Mouse (Mus musculus) heart, postnatal 0 days (tissue): ENCODE results near the gene Kidins220. TPM values are rescaled to one million over a fixed set of nuclear protein-coding genes. Genes with fewer than 3 reads are reported as not detected.

Experiments used
- ATAC-seq: fragments of 200-750 bp; cut with Nextera tagmentation; 2 replicates; pipeline ENCODE4 v1.8.0; 2017; ENCODE audit warnings: low read depth, moderate number of reproducible peaks, moderate library complexity; ENCODE audit not compliant: insufficient read depth
- DNase-seq: peaks from one replicate; pipeline ENCODE4 v3.0.0-alpha.2; 2016; ENCODE audit warnings: low spot score
- H3K27ac ChIP-seq: fragments of 300-500 bp; sonication (generic); 2 replicates; pipeline ENCODE4 v1.5.1; 2014; ENCODE audit warnings: low read depth, mild to moderate bottlenecking
- H3K27me3 ChIP-seq: fragments of 300-500 bp; sonication (generic); 2 replicates; pipeline ENCODE4 v1.6.1; 2014; ENCODE audit warnings: low read length, mixed read lengths; ENCODE audit not compliant: control insufficient read depth, insufficient read depth
- H3K36me3 ChIP-seq: fragments of 300-500 bp; sonication (generic); replicated peaks from 2 replicates; pipeline ENCODE4 v1.6.1; 2014; ENCODE audit warnings: low read length, mixed read lengths; ENCODE audit not compliant: control insufficient read depth, insufficient read depth
- H3K4me1 ChIP-seq: fragments of 300-500 bp; sonication (generic); 2 replicates; pipeline ENCODE4 v1.6.1; 2014; ENCODE audit warnings: antibody characterized with exemption; ENCODE audit not compliant: control insufficient read depth, insufficient read depth
- H3K4me2 ChIP-seq: fragments of 300-500 bp; sonication (generic); 2 replicates; pipeline ENCODE4 v1.6.1; 2014; ENCODE audit warnings: low read depth, mild to moderate bottlenecking, low read length, moderate library complexity
- H3K4me3 ChIP-seq: fragments of 300-500 bp; sonication (generic); 2 replicates; pipeline ENCODE4 v1.5.1; 2014; ENCODE audit warnings: low read depth, low read length
- H3K9ac ChIP-seq: fragments of 300-500 bp; sonication (generic); replicated peaks from 2 replicates; pipeline ENCODE4 v1.6.1; 2014; ENCODE audit warnings: low read depth, low read length, mixed read lengths
- H3K9me3 ChIP-seq: fragments of 300-500 bp; sonication (generic); replicated peaks from 2 replicates; pipeline ENCODE4 v1.6.1; 2016; ENCODE audit warnings: low read length; ENCODE audit not compliant: control insufficient read depth
- CTCF ChIP-seq: IDR thresholded peaks from 2 replicates; pipeline ENCODE4 v1.5.1; 2016; ENCODE audit warnings: antibody characterized with exemption, control low read depth, low read depth
- EP300 ChIP-seq: IDR thresholded peaks from 2 replicates; pipeline ENCODE4 v1.6.1; 2016; ENCODE audit warnings: antibody characterized with exemption, low read depth
- WGBS: fragments of 180-500 bp; shearing (Covaris S2); extraction: QIAGEN DNeasy Blood & Tissue Kit; methylation state at CpG from one replicate; pipeline ENCODE4 v1.1.7; 2014; 5-methylcytosine and 5-hydroxymethylcytosine counted together
- polyA plus RNA-seq: library from polyadenylated mRNA; unstranded; fragments of >200 nt; fragmentation: Nextera tagmentation; extraction: Ambion mirVana; gene quantifications from 2 replicates; pipeline ENCODE4 v1.2.1, GENCODE M21; 2015
- total RNA-seq: library from RNA; depleted of rRNA; stranded (reverse); fragments of >200 nt; gene quantifications from 2 replicates; pipeline ENCODE4 v1.2.3, GENCODE M21; 2014; ENCODE audit warnings: low replicate concordance

Kidins220 gene
- total and polyA plus RNA-seq, 2 experiments from 2014 or later, result 24.6 to 64.3 TPM

DNA sequence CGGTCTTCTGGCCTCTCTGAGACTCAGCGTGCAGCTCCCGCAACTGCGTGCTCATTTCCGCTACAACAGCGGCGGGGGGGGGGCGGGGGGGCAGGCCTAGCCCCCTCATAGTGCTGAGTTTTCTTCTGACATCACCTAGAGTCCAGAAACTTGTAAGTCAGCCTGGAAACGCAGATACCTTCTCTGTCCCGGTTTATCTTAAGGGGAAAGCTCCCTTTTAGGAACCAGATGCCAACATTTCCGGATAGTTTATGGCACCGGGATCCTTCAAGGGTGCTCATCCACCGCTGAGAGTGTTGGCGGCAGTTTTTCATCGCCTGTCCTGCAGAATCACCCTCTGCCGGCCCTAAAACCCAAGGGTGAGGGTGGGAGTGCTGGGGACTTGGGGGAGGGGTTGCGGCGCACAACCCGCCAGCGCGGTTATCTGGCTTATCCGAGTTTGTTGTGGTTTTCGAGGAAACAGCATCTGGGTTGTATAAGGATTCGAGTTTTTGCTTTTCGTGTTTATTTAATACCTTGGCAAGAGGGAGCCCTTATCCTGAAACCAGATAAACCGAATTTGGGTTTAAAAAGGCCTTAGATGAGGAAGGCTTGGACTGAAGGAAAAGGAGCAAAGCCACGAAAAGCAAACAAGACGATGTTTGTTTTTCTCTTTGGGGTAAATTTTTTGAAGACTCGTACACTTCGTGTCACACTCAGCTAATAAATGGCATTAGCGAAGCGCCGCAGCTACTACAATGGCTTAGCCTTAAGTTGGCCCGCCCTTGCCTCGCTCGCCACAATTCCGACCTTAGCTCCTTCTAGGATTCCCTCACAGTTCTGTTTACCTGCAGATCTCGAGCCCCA lies 125.1 kb downstream of the Kidins220 start:
- Histone ChIP-seq H3K9me3 (no peaks in the 10 kb centered on the region), H3K4me1 (peaks cover 26% of the 10 kb centered on the region), H3K4me2 (peak overlapping the region; percentile 76), H3K9ac (peak overlapping the region; percentile 56), H3K27ac (peak overlapping the region; percentile 95), H3K36me3 (no peaks in the 10 kb centered on the region), H3K4me3 (peak overlapping the region; percentile 53), H3K27me3 (no peaks in the 10 kb centered on the region)
- DNase-seq (peak; percentile 61), ATAC-seq (no peak)
- TF ChIP-seq CTCF (no peak), EP300 (no peak)
- under 1% methylated on average over 37 of the region's 38 CpGs for WGBS

DNA sequence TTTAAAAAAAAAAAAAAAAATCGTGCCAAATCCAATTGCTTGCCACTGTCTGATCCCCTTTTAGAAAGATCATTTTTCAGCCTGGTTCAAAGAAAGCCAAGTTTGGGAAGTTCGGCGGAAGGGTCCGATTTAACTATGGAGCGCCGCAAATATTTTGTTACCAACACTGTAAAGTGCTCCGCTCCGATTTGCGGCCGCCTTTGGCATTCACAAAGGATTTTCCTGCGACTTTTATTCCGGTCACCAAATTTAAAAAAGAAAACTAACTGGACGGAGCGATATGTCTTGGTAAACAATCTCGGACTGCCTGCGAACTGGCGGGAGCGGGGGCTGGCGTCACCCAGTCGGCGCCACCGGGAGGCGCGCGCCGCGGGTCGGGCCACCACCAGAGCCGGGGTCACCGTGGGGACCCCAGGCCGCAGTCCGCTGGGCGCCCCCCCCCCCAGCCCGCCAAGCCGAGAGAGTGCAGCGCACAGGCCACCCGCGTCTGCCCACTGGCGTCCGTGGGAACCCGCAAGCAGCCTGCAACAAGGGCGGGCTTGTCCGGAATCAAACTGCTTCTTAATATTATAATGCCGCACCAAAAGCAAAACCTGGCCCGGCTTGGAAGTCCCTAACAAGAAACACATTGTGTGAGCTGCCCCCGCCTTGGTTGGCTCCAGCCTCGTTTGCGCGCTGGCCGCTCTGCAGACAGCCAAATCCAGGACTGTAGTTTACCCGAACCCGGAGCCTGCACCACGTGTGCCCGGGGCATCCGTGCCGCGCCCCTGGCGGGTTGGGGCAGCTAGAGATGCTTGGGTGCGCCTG lies 125.9 kb downstream of the Kidins220 start:
- no peaks in the 10 kb centered on the region for H3K9me3 ChIP-seq
- TF ChIP-seq CTCF, result no peak
- no peak for TF ChIP-seq EP300
- H3K9ac ChIP-seq, result peak overlapping the region; percentile 56
- H3K4me2 ChIP-seq, result peak overlapping the region; percentile 76
- H3K27ac ChIP-seq, result peak overlapping the region; percentile 95
- H3K36me3 ChIP-seq, result no peaks in the 10 kb centered on the region
- ATAC-seq (no peak), DNase-seq (peak; percentile 39)
- H3K4me3 ChIP-seq, result peak overlapping the region; percentile 53
- WGBS, result under 1% methylated on average over 55 of the region's 59 CpGs
- H3K4me1 ChIP-seq, result peaks cover 26% of the 10 kb centered on the region
- no peaks in the 10 kb centered on the region for H3K27me3 ChIP-seq

DNA sequence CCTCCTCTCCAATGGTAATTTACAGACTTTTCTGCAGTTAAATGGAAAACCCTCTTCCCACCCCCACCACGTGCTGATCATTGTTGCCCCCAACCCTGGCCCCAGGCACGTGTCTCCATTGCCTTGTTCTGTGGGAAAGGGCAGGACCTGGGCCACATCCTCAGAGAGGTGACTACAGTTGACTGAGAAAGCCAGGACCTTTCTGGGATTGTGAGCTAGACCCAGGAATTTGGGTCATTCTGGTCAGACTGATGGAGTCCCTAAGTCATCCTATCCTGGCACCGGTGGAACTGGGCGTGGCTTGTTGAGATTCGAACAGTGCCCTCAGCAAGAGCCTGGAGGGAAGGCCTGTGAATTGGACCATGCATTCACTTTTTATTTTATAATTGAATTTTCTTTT lies 126.7 kb downstream of the Kidins220 start:
- Histone ChIP-seq H3K9me3 (no peaks in the 10 kb centered on the region), H3K27ac (peak overlapping the region; percentile 95; the same call in 1 of the 2 replicates), H3K4me3 (peak overlapping the region; percentile 53), H3K4me2 (peak overlapping the region; percentile 76), H3K9ac (no peak overlapping the region), H3K36me3 (no peaks in the 10 kb centered on the region), H3K27me3 (no peaks in the 10 kb centered on the region), H3K4me1 (peaks cover 26% of the 10 kb centered on the region)
- no peak for ATAC-seq
- 43% methylated on average over 5 of the region's 5 CpGs for WGBS
- DNase-seq, result no peak
- TF ChIP-seq EP300 (no peak), CTCF (no peak)

DNA sequence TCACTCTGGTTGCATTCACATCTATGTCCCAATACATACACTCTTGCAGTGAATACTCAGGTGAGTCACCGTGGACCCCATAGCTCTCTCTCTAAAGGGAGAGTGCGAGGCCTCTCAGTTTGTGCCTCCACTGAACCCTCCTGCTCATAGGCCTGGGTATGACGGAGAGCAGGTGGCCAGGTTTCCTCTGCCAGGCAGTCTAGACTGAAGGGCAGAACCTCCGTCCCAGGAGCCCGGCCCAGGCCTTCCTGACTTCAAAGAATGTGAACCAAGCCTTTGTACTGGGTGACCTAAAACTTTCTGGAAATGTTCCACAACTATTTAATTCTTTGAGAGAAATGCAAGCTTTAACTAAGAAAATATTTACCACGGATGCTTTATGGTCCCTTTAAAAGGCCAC lies 129.2 kb downstream of the Kidins220 start:
- no peak overlapping the region for H3K9ac ChIP-seq
- 77% methylated on average over 6 of the region's 6 CpGs for WGBS
- H3K9me3 ChIP-seq, result no peaks in the 10 kb centered on the region
- H3K27me3 ChIP-seq, result no peaks in the 10 kb centered on the region
- ATAC-seq (no peak), DNase-seq (no peak)
- H3K27ac ChIP-seq, result no peak overlapping the region
- H3K36me3 ChIP-seq, result no peaks in the 10 kb centered on the region
- no peak overlapping the region for H3K4me3 ChIP-seq
- H3K4me2 ChIP-seq, result no peak overlapping the region
- no peak for TF ChIP-seq CTCF
- TF ChIP-seq EP300, result no peak
- H3K4me1 ChIP-seq, result peaks cover 8% of the 10 kb centered on the region; the same call in 1 of the 2 replicates

GRCm38 (mm10) chr12:25104541-25104940 lies 129.8 kb downstream of the Kidins220 start:
- DNase-seq (no peak), ATAC-seq (no peak)
- H3K9me3 ChIP-seq, result no peaks in the 10 kb centered on the region
- no peak overlapping the region for H3K9ac ChIP-seq
- H3K36me3 ChIP-seq, result no peaks in the 10 kb centered on the region
- no peak overlapping the region for H3K27ac ChIP-seq
- peaks cover 8% of the 10 kb centered on the region; the same call in 1 of the 2 replicates for H3K4me1 ChIP-seq
- H3K4me2 ChIP-seq, result no peak overlapping the region
- TF ChIP-seq EP300, result no peak
- no peaks in the 10 kb centered on the region for H3K27me3 ChIP-seq
- no peak overlapping the region for H3K4me3 ChIP-seq
